Mouse (Mus musculus) spleen, adult 12 weeks (tissue): Measurements from ENCODE around the gene Nrsn2.

Experiments used
- DNase-seq: peaks from one replicate; pipeline ENCODE4 v3.0.0; 2022; ENCODE audit warnings: low spot score

Nrsn2 gene

DNA sequence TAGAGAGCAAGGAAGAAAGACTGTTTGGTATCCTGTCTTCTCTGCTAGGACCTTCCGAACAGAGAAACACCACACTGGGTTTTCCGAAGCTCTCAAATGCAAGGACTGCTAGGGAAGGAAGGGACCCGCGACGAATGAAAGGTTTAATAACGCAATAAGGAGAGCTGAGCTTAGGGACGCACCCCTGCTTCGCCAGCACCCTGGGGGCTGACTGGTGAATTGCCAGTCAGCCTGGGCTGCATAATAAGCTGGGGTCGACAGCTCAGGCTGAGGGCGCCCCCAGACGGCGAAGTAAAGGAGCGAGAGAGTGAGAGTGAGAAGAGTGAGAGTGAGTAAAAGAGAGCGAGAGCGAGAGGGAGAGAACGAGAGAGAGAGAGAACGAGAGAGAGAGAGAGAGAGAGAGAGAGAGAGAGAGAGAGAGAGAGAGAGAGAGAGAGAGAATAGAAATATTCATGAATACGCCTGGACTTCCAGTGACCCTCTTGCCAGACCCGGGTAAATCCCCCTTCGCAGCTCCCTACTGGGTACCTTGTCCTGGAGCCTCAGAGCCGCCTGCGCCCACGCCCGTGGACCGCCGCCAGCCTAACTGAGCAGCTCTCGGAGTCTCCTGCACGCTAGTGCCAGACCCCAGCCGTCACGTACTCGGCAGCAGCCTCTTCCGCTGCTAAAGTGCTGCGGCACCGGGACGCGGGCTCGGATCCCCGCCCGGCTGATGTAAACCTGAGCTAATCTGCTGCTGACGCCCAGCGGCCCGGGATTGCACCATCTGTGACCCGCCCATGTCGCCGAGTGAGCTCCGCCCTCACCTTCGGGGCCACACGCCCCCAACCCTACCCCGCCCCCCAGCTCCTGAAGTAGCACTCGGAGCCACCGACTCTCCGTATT is 32.9 kb downstream of the Nrsn2 start, which contains the start of gene Trib3:
TSS of gene Trib3 (minus strand) at position 704 of the 885 bp plus-strand sequence.
- DNase-seq: peak; percentile 57

DNA sequence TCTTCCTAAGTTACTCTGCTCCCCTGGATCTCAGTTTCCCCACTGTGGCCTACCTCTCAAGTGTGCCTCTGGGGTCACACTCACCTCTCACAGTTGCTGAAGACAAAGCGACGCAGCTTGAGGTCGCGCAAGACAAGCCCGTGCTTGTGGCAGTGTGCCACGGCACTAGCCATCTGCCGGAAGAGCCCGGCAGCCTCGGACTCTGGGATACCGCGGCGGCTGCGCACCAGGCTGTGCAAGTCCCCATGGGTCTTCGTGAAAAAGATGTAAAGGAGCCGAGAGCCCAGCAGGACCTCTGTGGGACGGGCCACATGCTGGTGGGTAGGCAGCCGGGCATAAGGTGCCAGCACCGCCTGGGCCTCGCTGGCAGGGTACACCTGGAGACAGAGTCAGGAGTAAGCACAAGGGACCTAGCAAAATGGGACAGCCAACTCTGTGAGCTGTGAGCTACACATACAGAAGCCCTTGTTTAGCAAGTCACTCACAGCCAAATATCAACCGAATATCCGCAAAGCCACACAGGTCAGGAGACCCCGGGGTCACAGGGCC is 36.7 kb downstream of the Nrsn2 start:
- DNase-seq: no peak

DNA sequence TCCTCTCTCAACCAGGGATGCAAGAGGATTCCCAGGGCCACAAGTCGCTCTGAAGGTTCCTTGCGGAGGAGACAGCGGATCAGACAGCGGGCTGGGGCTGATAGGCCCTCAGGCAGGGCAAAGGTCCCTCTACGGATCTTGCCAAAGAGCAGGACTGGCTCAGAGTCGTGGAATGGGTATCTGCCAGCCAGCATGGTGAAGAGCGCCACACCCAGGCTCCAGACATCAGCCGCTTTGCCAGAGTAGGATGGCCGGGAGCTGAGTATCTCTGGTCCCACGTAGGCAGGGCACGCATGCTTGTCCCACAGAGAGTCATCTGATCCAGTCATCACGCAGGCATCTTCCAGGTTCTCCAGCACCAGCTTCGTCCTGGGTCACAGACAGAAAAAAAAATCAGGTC is 38.1 kb downstream of the Nrsn2 start:
- DNase-seq: no peak

DNA sequence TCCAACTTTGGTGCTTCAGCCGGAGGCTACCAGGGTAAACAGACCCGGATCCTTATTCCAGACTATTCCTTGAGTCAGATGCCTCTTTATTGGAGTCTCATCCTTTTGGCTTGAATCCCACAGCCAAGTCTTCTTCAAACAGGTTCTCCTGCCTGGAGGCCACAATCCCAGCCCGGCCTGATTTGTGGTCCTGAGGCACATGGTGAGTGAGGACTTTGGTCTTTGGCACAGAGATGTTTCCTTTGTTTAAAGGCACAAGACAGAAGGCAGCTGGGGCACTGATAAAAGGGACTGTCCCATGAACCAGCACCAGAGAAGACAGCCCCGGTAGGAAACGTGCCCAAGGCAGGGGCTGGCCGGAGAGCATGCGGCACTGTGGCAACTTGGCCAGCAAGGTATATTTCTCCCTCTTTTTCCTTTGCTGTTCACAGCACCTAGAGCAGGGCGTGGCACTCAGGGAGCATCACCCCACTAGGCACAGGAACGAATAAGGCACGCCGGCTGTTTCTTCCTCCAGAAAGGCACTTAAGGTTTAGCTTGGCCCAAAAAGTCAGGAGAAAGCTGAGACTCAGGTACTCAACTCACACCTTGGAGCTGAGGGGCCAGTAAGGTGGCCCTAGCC is 38.7 kb downstream of the Nrsn2 start:
- no peak for DNase-seq

DNA sequence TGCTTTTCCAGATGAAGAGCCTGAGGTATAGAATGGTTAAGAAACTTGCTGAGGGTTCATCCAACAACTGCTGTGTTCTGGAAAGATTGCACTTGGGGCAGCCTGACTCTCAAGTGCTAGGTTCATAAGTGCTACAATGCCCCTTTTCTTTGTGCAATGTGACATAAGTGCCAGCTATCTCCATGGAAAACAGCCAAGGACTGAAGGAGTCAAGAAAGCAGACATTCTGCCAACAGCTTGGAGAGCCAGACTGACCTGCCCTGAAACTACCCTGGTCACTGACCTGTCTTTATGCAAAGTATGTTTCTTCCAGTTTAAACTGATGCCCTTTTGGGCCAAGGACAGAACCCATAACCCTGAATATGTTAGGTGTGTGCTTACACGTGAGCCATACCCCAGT is 39.6 kb downstream of the Nrsn2 start:
- no peak for DNase-seq

DNA sequence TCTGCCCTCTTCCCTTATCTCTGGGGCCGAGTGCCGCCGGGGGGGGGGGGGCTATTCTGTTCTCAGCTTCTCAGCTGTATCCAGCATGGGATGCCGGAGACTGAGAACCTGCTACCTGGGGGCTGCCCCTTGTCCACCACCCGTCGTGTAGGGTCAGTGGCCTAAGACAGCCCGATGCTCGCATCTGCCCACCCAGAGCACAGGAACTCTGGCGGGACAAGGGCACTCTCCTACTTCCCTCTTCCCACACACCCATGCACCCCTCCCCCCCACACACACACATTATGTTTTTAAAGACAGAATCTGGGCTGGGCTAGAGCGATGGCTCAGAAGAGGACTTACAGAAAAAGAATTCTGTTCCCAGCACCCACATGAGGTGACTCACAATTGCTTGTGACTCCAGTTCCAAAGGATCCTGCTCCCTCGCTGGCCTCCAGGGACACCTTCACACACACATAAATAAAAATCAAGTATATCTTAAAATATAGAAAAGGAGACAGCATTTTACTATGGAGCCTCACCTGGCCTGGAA is 41.1 kb downstream of the Nrsn2 start:
- DNase-seq: no peak

DNA sequence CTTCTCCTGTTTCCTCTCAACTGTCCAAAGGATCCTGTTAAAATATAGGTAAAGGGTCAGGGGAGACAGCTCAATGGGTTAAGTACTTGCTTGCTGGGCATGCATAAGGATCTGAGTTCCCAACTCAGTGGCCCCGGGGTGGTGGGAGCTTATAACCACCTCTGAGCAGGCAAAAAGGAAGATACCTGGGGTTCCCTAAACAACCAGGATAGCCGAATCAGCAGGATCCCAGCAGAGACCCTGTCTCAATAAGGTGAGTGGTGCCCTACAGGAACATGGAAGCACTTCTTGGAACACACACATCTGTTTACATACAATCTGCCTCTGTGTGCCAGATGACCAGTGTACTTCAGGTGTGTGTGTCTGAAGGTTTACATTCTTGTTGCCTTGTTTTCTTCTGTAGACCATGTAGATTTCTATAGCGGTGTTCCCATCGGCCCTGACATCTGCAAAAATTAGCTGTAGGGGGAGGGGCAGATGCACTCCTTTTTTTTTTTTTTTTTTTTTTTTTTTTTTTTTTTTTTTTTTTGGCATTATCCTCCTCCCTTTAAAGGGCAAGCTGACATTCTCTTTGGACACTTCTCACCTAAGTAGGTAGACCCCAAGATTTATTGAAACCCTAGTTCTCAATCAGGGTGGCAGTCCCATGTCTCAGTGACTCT is 43.0 kb downstream of the Nrsn2 start:
- DNase-seq: no peak

DNA sequence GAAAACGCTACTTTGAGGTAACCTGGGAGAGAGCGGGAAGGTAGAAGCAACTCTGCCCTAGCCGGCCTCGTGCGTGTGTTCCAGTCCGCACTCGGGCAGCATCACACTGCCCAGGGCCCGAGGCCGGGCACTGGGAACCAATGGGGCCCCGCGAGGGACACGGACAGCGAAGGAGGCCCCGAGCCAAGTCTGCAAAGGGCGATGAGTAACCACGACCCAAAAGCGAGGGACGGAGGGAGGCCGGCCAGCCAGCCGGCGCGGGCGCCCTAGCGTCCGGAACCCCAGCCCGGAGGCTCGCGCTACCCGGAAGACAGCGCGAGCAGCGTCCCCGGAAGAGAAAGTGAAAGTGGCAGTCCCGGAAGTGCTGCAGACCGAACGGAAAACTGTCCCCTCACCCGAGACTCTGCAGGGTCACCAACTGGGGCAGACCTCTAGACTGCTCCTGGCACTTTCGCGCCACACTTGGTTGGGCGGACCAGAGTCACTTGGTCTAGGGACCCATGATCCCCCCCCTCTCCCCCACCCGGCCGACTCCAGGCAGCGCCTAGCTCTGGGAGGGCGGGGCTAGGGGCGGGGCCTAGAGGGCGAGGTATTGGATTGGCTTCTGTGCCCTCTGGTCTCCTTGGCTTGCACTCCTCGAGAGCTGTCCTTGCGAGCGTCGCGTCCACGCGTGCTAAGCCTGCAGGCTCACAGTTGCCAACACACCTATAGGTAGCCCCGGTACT is 44.2 kb downstream of the Nrsn2 start, which contains the start of gene Rbck1:
TSS of gene Rbck1 (minus strand) at position 553 of the 725 bp plus-strand sequence.
- peak; percentile 86 for DNase-seq

DNA sequence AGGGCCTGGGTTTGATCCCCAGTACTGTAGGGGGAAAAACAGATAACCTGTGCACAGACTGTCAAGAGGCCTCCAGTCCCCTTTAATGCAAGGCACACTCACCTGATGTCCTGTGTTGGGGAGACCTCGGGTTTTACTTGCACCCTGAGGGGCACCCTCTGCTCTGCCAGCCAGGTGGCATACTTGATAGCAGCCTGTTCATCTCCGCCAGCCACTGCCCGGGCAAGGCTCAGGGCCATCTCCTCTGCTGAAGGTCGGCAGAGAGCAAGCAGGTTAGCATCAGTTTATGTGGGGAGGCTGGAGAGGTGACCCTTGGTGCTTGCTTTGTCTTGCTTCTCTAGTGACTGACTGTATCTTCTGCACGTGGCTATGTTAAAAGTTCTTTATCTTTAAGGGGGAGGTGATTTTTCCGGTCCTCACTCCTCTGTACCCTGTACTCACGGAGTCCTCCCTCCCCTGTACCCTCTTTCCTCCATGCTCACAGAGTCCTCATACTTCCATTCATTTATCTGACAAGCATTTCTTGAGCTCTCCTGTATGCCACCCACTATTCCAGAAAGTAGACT is 45.5 kb downstream of the Nrsn2 start:
- peak; percentile 19 for DNase-seq

DNA sequence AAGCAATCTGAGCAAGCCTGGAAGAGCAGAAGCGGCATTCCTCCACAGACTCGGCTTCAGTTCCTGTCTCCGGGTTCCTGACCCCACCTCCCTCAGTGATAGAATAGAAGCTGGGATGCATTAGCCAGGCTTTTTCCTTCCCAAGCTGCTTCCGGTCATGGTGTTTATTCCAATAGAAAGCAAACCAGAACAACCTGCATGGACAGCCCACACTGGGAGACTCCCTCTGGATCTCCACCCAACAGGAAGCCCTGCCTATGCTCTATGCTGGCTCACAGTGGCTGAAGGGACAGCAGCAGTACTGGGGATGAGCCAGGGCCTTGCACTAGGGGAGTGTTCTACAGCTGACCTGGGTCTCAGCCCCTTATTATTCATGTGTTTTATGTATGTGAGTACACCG is 48.5 kb downstream of the Nrsn2 start:
- DNase-seq: no peak

DNA sequence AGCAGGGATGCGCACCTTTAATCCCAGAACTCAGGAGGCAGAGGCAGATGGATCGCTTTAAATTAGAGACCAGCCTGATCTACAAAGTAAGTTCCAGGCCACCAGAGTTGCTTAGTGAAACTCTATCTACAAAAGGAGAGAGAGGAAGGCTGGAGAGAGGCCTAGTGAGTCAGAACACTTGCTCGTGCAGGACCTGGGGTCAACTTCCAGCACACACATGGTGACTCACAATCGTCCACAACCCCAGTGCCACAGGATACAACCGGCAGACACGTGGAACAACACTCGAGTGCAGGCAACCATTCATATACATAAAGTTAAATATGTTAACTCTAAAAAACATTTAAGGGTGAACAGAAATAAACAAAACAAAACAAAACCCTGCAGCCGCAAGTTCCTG is 49.8 kb downstream of the Nrsn2 start:
- no peak for DNase-seq

DNA sequence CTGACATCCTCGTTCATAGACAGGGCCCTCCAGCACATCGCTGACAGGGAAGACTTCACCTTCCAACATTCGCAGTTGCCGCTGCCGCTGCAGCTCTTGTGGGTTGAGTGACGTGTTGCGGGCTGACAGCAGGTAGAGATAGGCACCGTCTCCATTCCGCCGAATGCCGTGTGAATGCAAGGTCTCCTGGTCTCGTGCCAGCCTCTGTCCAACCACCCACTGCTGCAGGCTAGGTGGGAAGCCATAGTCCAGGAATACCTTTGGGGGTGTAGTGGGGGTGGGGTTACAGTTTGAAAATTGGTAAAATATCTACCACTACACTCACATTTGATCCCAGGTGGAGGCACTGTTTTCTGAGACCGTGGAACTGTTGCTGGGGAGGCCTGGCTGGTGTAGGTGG is 50.3 kb downstream of the Nrsn2 start:
- DNase-seq: no peak

DNA sequence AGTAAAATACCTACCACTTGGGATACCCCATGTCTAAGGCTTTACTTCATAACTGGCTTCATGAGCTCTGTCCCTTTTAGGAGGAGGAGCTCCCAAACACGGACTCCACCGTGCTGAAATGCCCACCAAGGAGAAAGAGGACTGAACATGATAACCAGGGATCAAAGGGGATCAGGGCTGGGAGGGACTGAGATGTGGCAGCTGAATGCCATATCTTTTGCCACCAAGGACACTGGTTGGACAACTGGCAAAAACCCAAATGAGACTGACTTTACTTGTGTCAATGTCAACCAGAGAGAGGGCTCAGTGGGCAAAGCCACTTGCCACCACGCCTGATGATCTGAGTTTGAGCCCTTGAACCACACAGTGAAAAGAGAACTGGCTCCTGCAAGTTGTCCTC is 51.6 kb downstream of the Nrsn2 start:
- DNase-seq: no peak

DNA sequence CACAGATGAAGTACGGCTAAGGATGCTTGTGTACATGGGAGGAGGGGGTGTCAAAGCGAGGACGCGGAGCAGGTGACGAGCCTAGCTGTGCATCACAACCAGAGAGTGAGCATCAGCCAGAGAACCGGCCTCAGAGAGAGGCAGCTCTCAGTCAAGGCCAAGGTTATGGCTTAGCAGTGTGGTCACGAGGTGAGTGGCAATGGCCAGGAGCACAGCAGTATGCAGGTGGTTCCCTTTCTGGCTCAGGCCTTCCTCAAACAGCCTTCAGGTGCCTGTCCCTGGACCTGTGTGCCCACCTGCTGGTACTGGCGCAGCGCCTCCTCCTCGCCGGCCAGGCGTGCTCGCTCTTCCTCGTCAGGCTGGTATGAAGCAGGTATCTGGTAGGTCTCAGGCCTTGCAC is 52.5 kb downstream of the Nrsn2 start:
- no peak for DNase-seq

DNA sequence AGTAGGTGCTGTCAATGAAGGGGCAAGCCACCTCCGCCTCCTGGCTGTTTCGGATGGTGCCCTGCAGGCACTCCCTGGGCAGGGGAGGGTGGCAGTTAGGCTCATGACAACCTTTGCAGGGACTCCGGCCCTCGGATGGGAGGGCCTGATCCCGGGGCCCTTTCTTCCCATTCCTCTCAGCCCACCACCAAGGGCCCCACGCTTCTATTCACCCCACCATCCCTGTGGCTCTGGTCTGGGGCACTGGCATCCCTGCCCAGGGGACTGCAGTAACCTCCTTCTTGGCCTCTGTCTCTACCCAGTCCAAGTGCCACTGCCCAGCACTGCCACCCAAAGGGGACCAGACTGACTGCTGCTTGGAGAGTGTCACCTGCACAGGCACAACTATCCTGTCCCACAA is 54.2 kb downstream of the Nrsn2 start:
- DNase-seq: no peak

DNA sequence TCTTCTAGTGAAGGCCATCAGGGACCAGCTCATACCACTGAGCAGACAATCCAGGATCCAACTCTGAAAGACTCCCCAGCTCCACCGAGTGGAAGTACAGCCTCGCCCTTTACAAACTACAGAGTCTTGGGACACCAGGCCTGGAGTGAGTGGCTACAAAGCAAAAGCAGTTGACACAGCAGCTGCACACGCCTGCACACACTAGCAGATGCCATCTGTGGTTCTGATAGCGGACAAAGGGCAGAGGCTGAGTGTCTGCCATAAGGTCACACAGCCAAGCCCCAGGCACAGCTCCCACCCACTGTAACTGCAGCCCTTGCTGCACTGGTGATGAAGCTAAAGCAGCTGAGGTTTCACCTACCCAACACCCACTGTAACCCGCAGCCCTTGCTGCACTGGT is 54.9 kb downstream of the Nrsn2 start:
- DNase-seq: no peak
